Mouse (Mus musculus) layer of hippocampus, adult 18-20 months (tissue): Measurements from ENCODE around the gene Mvb12b. TPM values are rescaled to one million over a fixed set of nuclear protein-coding genes. Genes with fewer than 3 reads are reported as not detected.

Source experiments
- DNase-seq, 2 experiments: peaks; one replicate each; pipeline ENCODE4 v3.0.0; 2022; ENCODE audit warnings: low spot score in 2 of 2
- total RNA-seq, 2 experiments: library from RNA; stranded (reverse); gene quantifications; 2 replicates each; pipeline ENCODE4 v1.2.3; 2021

Mvb12b gene
- total RNA-seq, 2 experiments from 2014 or later: 84.3 to 89.0 TPM

DNA sequence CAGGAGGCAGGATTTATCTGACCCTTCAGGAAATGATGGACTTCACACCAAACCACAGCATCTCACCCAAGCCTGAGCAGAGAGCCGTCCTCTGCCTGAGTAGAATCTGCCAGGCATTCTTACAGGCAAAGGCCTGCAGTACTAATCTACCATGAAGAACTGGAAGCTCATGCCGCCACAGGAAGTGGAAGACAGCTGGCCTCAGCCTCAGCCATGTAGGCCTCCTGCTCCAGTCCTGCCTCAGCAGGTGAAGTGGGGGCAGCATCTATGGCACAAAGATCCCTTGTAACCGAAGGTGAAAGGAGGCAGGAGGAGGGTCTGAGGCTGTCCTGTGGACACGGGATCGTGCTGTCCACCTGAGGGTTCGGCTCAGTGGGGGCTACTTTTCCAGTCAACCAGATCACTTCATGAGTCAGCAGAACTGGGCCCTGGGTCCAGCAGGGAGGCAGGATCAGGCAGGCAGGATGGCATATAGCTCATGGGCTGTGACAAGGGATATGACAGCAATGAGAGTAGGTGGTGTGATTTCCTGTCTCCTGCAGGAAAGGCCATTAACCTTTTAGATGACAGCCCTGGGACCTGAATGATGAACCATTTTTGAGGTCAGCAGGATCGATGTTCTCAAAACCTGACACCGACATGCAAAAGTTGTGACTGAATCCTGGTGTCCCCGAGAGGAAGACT, 69.9 kb downstream of the Mvb12b start:
- DNase-seq: no peak

DNA sequence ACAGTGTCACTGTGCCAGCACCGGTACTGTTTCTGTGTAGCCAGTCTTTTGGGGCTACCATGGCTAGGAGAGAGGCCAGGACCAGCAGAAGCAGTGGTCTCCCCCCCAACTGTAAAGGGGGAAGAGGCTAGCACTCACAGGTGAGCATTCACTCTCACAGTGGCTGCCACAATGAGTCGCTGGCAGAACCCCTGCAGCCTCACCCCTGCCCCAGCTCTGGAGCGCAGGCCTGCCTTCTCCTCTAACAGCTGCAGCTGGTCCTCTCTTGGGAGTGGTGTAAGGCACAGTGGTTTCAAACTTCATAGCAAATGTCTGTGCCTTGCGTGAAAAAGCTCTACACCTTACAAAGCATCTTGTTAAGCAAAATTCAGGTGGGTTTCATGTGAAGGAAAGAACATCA, 70.7 kb downstream of the Mvb12b start:
- no peak for DNase-seq

DNA sequence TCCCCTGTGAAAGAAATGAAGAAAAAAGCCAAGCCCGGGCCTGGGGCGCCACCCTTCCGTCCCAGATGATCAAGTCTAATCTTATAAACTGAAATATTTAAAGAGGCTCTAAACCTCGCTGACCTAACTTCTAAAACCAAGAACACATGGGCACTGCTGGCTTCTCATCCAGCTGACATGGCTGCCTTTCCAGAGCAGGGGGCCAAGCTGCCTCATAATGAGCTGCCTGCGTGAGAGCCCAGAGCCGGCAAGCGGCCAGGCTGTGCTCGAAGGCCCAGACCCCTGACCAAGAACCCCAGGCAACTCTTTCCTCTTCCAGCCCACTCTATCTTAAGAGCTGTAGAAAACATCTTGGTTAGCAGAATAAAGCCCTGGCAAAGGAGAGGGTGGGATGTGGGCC, 73.2 kb downstream of the Mvb12b start:
- DNase-seq: no peak

DNA sequence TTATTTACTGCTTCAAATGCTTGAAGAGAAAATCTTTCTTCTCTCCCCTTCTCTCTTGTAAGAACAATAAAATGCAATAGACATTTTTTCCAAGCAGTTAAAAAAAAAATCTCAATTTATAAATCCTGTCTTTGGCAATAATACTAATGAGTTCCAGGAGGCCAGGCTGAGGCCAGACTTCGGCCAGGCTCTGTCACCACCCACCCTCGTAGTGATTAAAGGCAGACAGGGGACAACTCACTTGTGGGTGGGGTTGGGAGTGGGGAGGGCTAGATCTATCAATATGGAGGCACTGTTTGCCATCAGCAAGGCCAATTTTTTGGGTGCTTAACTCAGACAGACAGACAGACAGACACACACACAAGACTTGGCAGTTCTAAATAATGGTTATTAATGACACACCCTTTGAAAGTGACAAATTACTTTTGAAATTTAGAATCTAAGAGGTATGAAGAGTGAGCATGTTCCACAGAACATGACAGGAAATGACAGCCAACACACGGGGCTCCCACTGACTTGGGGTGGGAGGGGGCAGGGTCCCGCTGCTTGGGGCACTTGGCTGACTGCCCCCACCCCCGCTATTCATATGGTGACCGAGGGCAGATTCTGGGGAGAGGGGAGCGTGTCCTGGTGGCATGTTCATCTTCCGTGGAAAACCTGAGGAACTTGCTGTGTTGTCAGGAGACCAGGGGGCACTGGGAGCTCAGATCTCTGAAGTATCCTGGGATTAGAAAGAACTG, 74.1 kb downstream of the Mvb12b start:
- no peak for DNase-seq

DNA sequence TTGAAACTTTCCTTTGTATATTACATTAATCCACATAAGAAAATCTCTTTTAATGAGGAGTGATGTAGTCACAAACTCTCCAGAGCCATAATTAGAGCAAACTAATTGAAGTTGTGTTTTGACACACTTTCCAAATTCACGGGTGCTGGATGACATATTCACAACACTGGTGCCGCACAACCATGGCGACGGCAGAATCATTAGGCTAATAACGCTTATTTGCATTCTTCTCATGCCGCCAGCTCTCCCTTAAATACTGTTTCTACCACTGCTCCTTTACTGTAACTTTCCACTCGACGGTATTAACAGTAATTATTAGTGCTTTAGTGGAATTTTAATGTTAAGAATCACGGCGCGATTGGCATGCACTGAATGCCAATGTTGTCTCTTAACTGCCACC, 74.8 kb downstream of the Mvb12b start:
- DNase-seq: no peak

DNA sequence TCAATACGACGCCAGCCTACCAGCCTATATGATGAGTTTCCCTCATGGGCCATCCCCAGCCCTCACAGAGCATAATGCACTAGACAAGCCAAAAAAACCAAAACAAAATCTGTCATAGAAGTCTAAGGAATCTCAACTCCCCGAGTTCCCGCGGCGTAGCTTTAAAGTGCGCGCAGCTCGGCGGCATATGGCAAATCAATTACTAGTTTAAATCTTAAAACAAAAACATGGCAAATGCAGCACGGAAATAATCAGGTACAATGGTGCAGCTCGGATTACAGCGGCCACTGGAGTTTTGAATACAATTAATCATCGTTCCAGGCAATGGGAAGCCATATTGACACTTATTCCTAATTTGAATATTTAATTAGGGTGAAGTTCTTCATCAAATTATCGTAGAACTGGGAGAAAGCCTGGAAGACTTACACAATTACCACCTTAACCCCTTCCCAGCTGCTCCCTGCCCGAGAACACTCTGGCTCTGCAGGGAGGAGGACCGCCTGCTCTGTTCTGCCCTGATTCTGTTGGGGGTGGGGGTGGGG, 76.3 kb downstream of the Mvb12b start:
- no peak for DNase-seq

DNA sequence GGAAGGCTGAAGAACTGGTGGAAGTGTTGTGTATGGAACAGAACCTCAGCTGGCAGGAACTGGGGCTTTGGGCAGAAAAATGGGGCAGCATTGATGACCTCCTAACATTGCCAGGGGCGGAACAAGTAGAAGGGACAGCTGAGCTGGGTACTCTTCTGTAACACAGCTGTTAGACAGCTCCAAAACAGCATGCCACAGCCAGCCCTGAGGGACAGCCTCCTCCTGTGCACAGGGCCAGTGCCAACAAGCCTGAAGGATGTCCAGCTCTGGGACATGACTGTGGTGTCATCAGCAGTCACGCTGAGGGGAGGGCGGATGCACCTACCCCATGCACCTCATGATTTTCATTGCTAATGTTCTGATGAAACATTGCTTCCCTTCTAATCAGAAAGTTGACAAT, 78.7 kb downstream of the Mvb12b start:
- no peak for DNase-seq

DNA sequence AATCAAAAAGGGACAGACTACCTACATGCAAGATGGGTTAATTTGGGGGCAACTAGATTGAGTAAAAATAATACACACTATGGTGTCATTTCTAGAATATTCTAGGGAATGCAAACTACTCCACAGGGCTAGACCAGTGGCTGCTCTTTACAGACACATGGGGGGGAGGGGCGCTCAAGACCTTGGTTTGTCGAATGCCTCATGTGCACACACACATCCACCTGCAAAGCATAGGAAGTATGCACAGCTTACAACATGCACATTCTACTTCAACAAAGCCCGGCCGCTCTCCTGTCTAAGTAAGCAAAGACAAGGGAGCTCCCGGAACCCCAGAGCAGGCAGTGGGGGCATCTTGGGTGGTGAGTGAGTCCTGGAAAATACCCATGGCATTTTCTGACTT, 79.7 kb downstream of the Mvb12b start:
- DNase-seq: no peak

DNA sequence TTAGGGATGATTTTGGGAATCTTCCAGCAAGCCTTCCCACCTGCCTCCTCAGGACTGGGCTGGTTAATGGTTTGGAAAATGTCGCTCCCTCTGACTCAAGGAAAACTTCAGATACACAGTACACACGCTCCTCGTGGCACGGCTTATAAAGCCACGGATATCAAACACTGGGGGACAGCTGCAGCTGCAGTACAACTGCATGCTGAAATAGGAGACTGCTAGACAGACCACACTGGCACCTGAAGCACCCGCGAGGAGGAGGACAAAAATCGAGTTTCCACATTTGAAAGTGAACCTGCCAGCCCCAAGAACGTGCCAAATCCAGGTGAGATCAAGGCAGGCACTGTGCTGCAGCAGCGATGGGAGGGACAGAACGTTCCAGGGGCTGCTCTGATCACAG, 82.1 kb downstream of the Mvb12b start:
- DNase-seq: no peak

DNA sequence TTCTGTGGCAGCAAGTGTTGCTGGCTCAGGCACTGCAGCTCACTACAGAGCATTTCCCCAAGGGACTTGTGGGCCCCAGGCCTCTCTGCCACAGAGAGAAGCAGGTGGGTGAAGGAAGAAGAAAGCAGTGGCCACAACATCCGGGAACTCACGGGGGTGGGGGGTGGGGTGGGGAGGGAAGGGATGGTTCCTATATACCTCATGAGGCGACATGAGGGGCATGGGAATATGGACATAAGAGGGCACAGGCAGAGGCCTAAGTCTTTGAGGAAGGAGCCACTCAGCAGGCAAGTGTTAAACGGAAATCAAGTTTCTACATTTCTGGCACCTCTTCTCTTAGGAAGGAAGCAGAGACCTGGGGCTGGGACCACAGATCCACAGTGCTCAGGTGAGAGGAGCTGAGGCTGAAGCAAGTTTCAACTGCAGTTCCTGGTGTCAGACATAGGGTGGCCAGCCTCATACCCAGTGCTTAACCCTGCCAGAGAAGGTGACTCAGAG, 84.0 kb downstream of the Mvb12b start:
- DNase-seq: no peak

DNA sequence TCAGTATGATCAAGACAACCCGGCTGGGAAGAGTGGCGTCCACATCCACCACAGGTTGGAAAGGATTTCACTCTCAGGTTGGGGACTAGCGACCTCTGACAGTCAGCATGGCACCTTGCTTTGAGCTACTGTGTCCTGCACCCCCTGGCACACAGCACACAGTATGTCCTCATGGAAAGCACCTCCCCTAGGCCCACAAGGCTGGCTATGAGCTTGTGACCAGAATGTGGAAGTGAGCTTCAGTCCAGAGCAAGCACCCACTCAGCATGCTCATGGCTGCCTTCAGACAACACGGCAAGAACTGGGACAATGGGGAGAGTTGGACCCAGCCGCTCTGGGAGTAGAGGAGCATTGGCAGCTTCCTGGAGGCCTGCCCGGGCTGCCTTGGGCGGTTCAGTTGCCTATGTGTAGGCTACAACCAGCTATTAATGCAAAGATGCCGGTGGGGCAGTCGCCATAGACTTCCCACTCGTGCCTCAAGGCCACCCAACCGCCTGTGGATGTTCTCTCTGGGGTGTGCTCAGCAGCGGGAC, 84.6 kb downstream of the Mvb12b start:
- DNase-seq: no peak

DNA sequence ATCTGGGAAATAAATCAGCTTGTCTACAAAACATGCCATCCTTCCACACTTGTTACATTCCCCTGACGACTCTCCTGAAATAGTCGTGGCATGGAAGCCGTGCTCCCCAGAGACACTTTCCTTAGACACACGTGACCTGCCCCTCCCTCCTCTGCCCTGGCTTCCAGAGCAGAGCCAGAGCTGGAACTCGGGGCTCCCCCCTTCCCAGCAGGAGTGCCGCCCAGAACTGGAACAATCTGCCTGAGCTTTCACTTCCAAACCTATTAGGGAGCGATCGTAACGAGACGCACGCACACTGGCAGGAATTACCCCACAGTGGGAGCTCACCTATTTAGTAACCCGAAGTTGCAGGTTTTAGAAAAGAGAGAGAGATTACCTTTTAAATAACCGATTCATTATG, 86.0 kb downstream of the Mvb12b start:
- DNase-seq: no peak

DNA sequence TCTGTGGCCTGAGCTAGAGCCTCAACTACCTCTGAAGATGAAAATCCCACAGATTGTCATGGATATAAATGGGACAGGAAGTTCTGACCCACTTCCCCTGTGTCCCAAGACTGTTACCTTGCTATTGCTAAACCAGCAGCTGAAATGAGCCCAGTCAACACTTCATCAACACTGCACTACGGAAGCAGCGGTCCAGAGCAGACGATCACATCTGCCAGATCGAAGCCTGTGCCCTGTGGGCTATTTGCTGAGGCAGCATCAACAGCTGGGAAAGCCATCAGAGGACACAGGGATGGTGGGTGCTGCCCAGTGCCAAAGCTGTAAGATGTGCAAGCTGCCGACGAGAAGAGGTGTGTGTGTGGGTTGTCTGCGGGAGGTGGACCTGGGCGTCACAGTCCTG, 86.4 kb downstream of the Mvb12b start:
- no peak for DNase-seq

DNA sequence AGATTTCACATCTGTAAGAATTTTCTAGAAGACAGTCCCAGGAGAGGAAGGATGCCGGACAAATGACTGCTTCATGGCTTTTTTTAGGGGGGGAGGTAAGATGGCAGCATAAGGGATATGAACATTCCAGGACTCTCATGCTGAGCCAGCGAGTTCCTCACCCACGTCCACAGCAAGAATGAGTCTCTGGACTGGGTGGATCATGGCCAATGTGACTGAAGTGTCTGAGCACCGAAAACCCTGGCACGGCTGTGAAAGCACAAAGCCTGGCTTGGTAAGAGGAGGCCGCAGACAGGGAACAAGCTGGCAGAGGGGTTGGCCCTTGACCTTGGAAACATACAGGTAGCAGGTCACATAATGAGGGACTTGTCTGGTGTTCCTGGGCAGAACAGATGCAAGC, 87.5 kb downstream of the Mvb12b start:
- DNase-seq: no peak

DNA sequence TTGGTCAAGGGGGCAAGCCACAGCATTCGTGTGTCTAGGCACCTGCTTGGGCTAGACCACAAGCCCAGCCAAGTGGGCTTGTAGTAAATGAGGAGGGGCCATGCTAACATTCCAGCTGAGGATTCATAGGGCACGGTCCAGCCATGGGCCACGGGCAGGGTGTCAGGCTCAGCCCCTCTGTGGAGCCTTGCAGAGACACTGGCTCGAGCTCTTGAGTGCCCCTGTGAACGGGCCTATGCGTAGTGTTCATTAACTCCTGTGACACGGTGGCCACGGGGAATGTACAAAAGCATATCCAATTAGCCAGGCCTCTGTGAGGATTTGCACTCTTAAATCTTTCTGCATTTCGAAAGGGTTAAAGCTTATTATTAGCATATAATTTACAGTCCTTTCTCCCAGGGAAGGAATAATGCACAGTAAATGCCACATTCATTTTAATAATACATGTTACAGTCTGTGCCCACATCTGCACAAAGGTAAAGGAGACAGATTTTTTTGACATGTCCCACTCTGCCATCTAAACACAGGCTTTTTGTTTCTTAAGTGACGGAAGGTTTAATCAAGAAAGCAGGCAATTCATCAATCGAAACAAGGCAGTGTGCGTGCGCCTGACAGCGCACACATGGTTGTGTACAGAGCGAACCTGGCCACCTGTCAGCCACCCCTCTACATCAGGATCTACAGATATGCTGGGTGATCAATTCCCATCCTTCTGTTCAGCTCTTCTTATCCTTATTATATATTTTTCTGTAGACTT, 91.9 kb downstream of the Mvb12b start:
- no peak for DNase-seq

DNA sequence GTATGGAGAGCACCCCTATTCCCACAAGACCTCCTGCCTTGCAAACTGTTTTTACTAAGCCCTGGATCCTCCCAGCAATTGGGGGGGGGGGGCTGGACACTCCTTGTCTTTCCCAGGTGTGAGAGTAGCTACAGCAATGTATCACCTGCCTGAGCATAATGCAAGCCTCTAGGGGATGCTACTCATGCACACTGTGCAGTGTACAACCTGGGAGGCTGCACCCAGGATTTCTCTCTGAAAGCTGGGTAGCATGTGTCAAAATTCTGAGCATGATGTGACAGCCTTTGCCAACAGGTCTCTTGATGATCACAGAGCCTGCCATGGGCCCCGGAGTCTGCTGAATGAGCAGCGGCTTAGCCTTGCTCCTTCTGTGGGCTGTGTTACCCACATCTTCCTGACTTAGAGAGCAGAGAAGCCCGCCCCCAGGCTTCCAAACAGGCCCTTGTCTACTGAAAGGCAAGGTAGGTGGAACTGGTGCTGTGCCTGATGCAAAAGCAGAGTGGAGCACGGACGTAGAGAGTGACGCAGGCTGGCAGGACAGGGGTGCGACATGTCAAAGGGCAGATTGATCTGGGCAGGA, 92.7 kb downstream of the Mvb12b start:
- DNase-seq: no peak

DNA sequence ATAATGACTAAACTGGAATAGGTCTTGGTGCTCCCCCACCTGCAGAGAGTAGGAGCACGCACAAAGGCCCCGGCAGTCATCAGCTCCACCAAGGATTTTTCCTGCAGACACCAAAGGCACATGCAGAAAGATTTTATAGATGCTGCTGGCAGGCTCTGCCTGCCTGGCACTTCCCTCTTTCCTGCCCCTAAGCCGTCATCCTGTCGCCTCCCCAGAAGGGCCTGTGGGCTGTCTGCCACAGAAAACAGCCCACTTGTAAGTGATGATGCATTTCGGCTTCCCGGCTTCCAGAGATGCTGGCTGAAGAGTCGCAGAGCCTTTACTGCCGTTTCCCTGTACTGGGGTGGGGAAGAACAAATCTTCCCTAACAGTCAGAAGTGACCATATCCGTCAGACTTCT, 93.3 kb downstream of the Mvb12b start:
- DNase-seq: peak; percentile 78 to 79

DNA sequence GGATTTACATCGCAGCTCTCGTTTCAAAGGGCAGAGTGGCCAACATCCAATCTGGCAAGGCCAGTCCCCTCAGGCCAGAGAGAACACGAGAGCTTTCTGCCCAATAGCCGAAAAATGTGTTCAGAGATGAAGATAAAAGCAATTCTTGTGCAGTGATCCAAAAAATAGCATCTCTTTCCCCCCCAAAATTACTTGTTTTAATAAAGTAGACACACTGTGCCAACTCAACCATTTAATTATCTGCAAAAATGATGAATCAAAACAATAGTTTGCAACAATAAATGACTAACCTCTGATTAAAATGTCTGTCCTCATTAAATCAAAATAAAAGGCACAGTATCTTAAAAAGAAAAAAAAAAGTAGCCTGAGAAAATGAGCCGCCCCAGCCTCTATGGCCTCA, 97.4 kb downstream of the Mvb12b start:
- no peak for DNase-seq

DNA sequence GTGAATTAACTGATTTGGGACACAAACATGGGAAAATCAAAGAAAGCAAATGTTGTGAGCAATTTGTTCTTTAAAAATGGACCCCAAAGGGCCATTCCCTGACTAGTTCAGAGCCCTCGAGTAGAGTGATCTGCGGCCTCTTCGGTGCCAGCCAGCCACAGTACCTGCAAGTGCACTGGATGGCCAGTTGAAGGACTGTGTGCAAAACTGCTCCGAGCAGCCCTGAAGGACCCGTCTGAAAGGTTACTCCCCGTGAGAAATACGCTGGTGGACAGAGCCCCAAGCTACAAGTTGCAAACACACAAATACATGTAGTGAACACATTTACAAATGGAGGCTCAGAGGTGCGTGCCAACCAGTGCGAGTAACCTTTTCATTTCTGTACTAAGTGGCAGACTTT, 98.0 kb downstream of the Mvb12b start:
- DNase-seq: no peak

DNA sequence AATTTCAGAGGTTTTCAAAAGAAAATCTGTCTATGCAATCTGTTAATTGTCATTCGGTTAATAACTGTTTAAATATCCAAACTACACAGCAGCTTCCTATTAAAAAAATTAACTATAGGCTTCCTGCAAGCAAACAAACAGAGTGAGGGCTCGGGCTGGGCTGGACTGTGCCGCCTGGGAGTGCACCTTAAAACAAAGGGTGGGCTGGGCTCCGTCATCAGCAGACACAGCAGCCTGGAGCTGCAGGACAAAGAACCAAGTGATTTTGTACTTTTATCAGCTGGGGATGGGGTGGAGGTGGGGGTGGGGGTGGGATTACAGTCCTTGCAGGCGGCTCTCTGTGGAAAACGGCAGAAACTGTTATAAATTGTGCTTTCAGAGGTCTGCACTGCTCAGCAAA, 98.5 kb downstream of the Mvb12b start:
- DNase-seq: no peak

DNA sequence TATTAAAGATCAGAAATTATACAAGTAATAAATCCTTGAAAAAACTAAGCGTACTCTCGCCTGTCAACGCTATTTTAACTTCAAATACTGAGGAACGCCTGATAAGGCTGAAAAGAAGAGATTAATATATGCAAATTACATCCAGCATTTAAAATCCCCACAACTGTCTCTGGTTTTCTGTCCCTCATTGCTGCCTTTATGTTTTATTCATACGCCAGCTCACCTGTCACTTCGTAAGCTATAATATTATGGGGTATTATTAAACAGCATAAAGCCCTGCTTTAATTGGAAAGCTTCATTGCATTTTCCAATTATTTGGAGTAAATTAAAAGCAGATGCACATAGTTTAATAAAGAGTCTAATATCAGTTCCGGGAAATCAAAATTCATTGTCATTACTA, 98.9 kb downstream of the Mvb12b start:
- no peak for DNase-seq
